Mouse (Mus musculus) frontal cortex, postnatal 10 days (tissue): Measurements from ENCODE around the gene Vmn2r25.
"Not testable (repeated sequence)": the region's sequence is repeated elsewhere in the genome, so short reads cannot be mapped to it uniquely, and the experiment has no call there.

Source experiments
- DNase-seq, 2 experiments: peaks; one replicate each; pipeline ENCODE4 v3.0.0; 2022; ENCODE audit warnings: low spot score in 2 of 2, mixed read lengths in 1 of 2

Gene Vmn2r25

GRCm38 (mm10) chr6:123853363-123853762, at the start of gene Vmn2r25:
Gene Vmn2r25, minus strand, starts transcription at chr6:123853463.
- DNase-seq: not testable (repeated sequence)

DNA sequence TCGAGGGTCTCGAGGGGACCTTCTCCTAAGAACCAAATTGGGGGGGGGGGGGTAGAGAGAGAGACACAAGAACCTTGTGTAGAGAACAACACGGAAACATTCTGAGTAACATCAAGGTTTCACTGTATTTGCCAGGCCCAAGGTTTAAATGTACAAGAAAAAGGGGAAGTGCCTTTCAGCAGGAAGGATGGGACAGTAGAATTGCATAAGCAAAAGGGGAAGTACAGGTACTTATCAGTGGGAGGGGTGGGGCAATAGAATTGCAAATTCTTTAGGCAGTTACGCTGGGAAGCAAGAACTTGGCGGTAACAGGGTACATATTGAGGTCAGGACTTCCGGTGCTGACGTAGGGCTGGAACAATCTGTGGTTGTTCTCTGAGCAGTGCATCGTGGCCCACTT, 33.3 kb downstream of the Vmn2r25 start:
- no peak for DNase-seq

- not testable (repeated sequence) for DNase-seq
These were observed 43.0 kb downstream of the Vmn2r25 start for GRCm38 (mm10) chr6:123810291-123810690.

GRCm38 (mm10) chr6:123793746-123794145, 59.5 kb downstream of the Vmn2r25 start:
- no peak for DNase-seq

DNA sequence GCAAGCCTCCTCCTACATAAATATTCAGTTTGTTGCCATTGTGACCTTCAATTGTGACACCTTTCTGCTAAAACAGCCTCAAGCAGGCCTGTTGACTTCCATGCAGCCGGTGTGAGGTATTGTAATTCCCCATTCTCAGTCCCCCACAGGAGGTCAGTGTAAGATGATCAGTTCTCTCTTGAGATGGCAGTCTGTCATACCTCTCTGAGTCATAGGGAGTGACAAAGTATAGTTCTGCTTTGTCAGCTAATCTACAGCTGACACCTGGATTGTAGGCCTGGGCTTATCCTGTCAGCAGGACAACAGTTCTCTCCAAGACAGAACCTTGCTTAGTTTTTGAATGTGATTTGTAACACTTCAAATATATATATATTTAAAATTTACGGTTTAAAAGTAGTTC, 68.4 kb downstream of the Vmn2r25 start:
- no peak for DNase-seq

DNA sequence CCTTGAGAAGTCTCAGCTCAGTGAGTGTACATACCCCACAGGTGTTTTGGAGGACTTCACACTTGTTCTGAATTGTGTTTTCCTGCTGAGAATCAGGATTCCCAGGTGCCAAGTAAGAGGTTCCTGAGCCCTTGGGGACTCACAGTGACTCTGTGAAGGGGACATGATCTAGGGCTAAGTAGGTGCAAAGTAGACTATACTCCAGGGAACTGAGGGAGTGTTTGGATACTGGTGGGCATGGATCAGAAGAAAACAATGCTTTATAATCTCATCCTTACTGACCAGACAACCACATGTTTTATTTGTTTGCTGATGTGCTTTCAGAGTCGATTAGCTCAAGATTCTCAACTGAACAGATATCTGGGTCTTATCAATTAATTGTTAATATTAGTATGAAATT, 74.7 kb downstream of the Vmn2r25 start, which contains the start of gene Vmn2r24:
Vmn2r24 (plus strand) TSS at position 301 of the 400 bp plus-strand sequence.
- DNase-seq: no peak
